8 mouse cellular contexts compared by ENCODE assay signal in genomic region chr5:8057018-8057323, GRCm38 (mm10). TPM values are rescaled to one million over a fixed set of nuclear protein-coding genes. Genes with fewer than 3 reads are reported as not detected.
DNase-seq lines count a peak whose midpoint lies in the region; ATAC-seq and TF ChIP-seq lines count a peak whose summit lies in the region.

No protein-coding gene starts in this region.

- no peak for TF ChIP-seq CTCF in bone marrow macrophage, adult 2 months (IDR thresholded peaks at IDR 0.05; ENCODE audit: low read depth, low read length)

- TF ChIP-seq POLR2A in bone marrow macrophage, adult 2 months (IDR thresholded peaks at IDR 0.05; ENCODE audit: borderline replicate concordance, low read depth, low read length), result no peak

- H3K27ac ChIP-seq in bone marrow macrophage, adult 2 months (ENCODE audit: insufficient read depth, low read depth, low read length), result peak overlapping the region; percentile 97; the same call in 1 of the 2 replicates
- H3K27ac ChIP-seq in hindbrain, embryonic 10.5 days, result peak overlapping the region; percentile 98

- H3K4me1 ChIP-seq in bone marrow macrophage, adult 2 months (ENCODE audit: control insufficient read depth, insufficient read depth, low read length), result peaks cover 11% of the 10 kb centered on the region
- H3K4me1 ChIP-seq in hindbrain, embryonic 10.5 days (replicated peaks), result peaks cover 15% of the 10 kb centered on the region

- H3K27me3 ChIP-seq in hindbrain, embryonic 10.5 days (ENCODE audit: insufficient read depth, poor library complexity, severe bottlenecking), result no peaks in the 10 kb centered on the region

- peak; percentile 4 for ATAC-seq in megakaryocyte, adult 5-6 weeks (ENCODE audit: poor library complexity, severe bottlenecking)

- peak overlapping the region; percentile 87 for H3K4me3 ChIP-seq in bone marrow macrophage, adult 2 months (ENCODE audit: insufficient read depth, low read length)
- peak overlapping the region; percentile 83 for H3K4me3 ChIP-seq in hindbrain, embryonic 10.5 days

- DNase-seq in kidney, adult 11 months, result peak; percentile 24
- no peak for DNase-seq in kidney, adult 18-20 months
- DNase-seq in hindbrain, embryonic 10.5 days (ENCODE audit: low spot score), result no peak
- DNase-seq in frontal cortex, postnatal 10 days (ENCODE audit: low spot score in 2 of 2), result no peak
- no peak for DNase-seq in right cerebral cortex, adult 2 months (ENCODE audit: low spot score in 2 of 2)
- no peak for DNase-seq in urinary bladder, postnatal 36 days (ENCODE audit: low spot score in 2 of 2)

- peaks cover 27% of the 10 kb centered on the region for H3K36me3 ChIP-seq in hindbrain, embryonic 10.5 days

- H3K9me3 ChIP-seq in hindbrain, embryonic 10.5 days, result no peaks in the 10 kb centered on the region

- 68% methylated on average over 5 of the region's 5 CpGs for WGBS in hindbrain, embryonic 10.5 days

RNA-seq across cellular contexts. Expression of gene Sri, which starts 11.1 kb away (rescaled TPM):
- polyA plus RNA-seq in bone marrow macrophage, adult 2 months (2012; ENCODE audit: insufficient read depth, insufficient read length, missing spikeins), result 156 and 190 TPM in 2 replicates
- polyA plus RNA-seq in hindbrain, embryonic 10.5 days (2016; fragmentation: Nextera tagmentation; extraction: Ambion mirVana), result 193 and 194 TPM in 2 replicates
- 291 and 295 TPM in 2 replicates for total RNA-seq in megakaryocyte, adult 5-6 weeks (2015)
- total RNA-seq in megakaryocyte, adult 5-6 weeks (2017), result 122 and 177 TPM in 2 replicates
